Mouse (Mus musculus) cerebellum, adult 2 months (tissue): ENCODE data around the gene Sowahb.

ENCODE experiments used
- CTCF ChIP-seq: fragments of 200-500 bp; IDR thresholded peaks from 2 replicates; pipeline ENCODE4 v1.5.1; 2011; ENCODE audit warnings: low read depth, mild to moderate bottlenecking, control low read depth, low read length, moderate library complexity, borderline replicate concordance; ENCODE audit not compliant: insufficient read depth
- POLR2A ChIP-seq: fragments of 200-500 bp; IDR thresholded peaks from 2 replicates; pipeline ENCODE4 v1.6.1; 2011; ENCODE audit warnings: low read length, control low read depth, borderline replicate concordance; ENCODE audit not compliant: insufficient read depth

DNA sequence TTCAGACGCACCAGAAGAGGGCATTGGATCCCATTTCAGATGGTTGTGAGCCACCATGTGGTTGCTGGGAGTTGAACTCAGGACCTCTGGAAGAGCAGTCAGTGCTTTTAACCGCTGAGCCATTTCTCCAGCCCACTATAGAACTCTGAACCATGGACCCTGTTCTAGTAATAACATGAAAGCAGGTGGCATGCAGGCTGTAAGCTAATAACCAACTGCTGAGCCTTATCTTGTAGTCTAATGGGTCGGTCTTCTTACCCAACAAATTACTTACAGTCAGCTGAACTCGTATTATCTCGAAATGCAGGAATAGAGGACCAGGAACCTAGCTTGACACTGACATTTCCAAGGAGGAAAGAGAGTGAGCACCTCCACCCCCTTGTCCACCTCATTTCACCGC is 50.5 kb downstream of the Sowahb start:
- TF ChIP-seq CTCF = no peak
- no peak for TF ChIP-seq POLR2A
